ENCODE assay signal across 21 mouse cellular contexts in the genomic region with DNA sequence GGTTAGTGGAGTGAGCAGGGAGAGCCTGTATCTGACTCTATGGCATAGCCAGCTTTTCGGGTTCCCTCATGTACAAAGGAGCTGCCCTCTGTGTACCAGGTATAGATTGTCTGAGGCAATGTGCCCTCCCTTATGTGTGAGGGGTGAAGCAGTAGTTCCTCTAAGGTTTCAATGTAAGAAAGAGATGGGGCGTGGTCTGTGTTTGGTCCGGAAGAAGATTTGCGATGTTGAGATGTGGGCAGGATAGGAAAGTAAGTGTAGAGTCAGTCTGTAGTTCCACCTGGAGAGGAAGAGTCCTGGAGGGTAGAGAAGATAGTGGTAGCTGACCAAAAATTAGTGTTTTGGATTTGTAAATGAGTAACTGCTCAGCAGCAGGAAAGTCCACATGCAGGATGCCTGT. TPM values are rescaled to one million over a fixed set of nuclear protein-coding genes. Genes with fewer than 3 reads are reported as not detected.
DNase-seq lines count a peak whose midpoint lies in the region; ATAC-seq and TF ChIP-seq lines count a peak whose summit lies in the region.
"Had no signal": no experiment of that assay in that cellular context is flagged by ENCODE, and none has a peak within 500 bp of the region (broad histone marks: within the 10 kb centered on the region; RNA-seq: fewer than 3 reads in every experiment).

No protein-coding gene starts in this region.

- no peaks in the 10 kb centered on the region for H3K36me3 ChIP-seq in liver, postnatal 0 days (replicated peaks; ENCODE audit: insufficient read depth, low read length)
- H3K36me3 ChIP-seq in liver, embryonic 11.5 days (ENCODE audit: control insufficient read depth, insufficient read depth, low read length) = no peaks in the 10 kb centered on the region
- H3K36me3 ChIP-seq: forebrain, embryonic 10.5 days; G1E; hindbrain, embryonic 15.5 days had no signal

- ATAC-seq in liver, postnatal 0 days = 0 out of 2 replicates have a peak, but pooled peaks have one; percentile 25
- no peak for ATAC-seq in liver, embryonic 11.5 days (replicated peaks; ENCODE audit: low FRiP score)
- peak; percentile 63 for ATAC-seq in activated CD4-positive, CD25-positive, alpha-beta regulatory T cell, adult 4 months
- ATAC-seq in megakaryocyte progenitor cell, adult 5-6 weeks (replicated peaks; ENCODE audit: poor library complexity) = 0 out of 2 replicates have a peak, but pooled peaks have one; percentile 19
- ATAC-seq: forebrain, embryonic 14.5 days had no signal

- no peak for TF ChIP-seq EP300 in liver, postnatal 0 days (IDR thresholded peaks at IDR 0.05; ENCODE audit: low read depth)

- WGBS in liver, postnatal 0 days (ENCODE audit: insufficient replicate concordance) = 70% methylated on average over 4 of the region's 4 CpGs
- WGBS in liver, embryonic 11.5 days = 90% methylated on average over 4 of the region's 4 CpGs

- H3K9me3 ChIP-seq in liver, postnatal 0 days (ENCODE audit: low read length) = no peaks in the 10 kb centered on the region
- H3K9me3 ChIP-seq in liver, embryonic 11.5 days (ENCODE audit: control insufficient read depth, low read length) = no peaks in the 10 kb centered on the region
- H3K9me3 ChIP-seq: hindbrain, embryonic 15.5 days had no signal

- peaks cover 2% of the 10 kb centered on the region; the same call in 1 of the 2 replicates for H3K4me1 ChIP-seq in liver, postnatal 0 days (ENCODE audit: insufficient read depth)
- no peaks in the 10 kb centered on the region for H3K4me1 ChIP-seq in liver, embryonic 11.5 days (replicated peaks; ENCODE audit: control insufficient read depth, insufficient read depth, low read length)
- H3K4me1 ChIP-seq: embryonic facial prominence, embryonic 10.5 days; forebrain, embryonic 10.5 days; heart, embryonic 13.5 days; hindbrain, embryonic 15.5 days had no signal

- H3K27me3 ChIP-seq in liver, postnatal 0 days (ENCODE audit: insufficient read depth, low read length) = no peaks in the 10 kb centered on the region
- no peaks in the 10 kb centered on the region for H3K27me3 ChIP-seq in liver, embryonic 11.5 days (replicated peaks; ENCODE audit: control insufficient read depth, insufficient read depth, low read length)
- H3K27me3 ChIP-seq: heart, embryonic 13.5 days; hindbrain, embryonic 15.5 days had no signal

- no peak overlapping the region for H3K27ac ChIP-seq in liver, postnatal 0 days (ENCODE audit: low read depth)
- no peak overlapping the region for H3K27ac ChIP-seq in liver, embryonic 11.5 days (ENCODE audit: low read depth, low read length)
- H3K27ac ChIP-seq: embryonic facial prominence, embryonic 10.5 days; forebrain, embryonic 10.5 days; heart, embryonic 13.5 days; hindbrain, embryonic 15.5 days had no signal

- H3K4me3 ChIP-seq in liver, postnatal 0 days (ENCODE audit: low read depth, low read length) = no peak overlapping the region
- H3K4me3 ChIP-seq in liver, embryonic 11.5 days (ENCODE audit: low read depth, low read length) = no peak overlapping the region
- H3K4me3 ChIP-seq: embryonic facial prominence, embryonic 10.5 days; forebrain, embryonic 10.5 days; heart, embryonic 13.5 days; hindbrain, embryonic 15.5 days had no signal

- no peak for DNase-seq in liver, postnatal 0 days
- DNase-seq in liver, embryonic 11.5 days (ENCODE audit: low spot score) = no peak
- peak; percentile 62 for DNase-seq in CD4-positive, CD25-positive, alpha-beta regulatory T cell, adult 2 months (ENCODE audit: low read depth, low spot score)
- no peak for DNase-seq in retina, postnatal 1 day
- DNase-seq in adrenal gland, adult 2 months = no peak
- DNase-seq in layer of hippocampus, adult 18-20 months (ENCODE audit: low spot score in 2 of 2) = no peak
- DNase-seq: adrenal gland, adult 8-10 months; adrenal gland, postnatal 36 days; cerebellum, adult 2 months; cerebellum, postnatal 10 days; gastrocnemius, postnatal 36 days; heart, adult 11 months; heart, postnatal 36 days had no signal

- no peak overlapping the region for H3K9ac ChIP-seq in liver, postnatal 0 days (replicated peaks)
- no peak overlapping the region for H3K9ac ChIP-seq in liver, embryonic 11.5 days (ENCODE audit: low read depth, low read length)
- H3K9ac ChIP-seq: heart, embryonic 13.5 days; hindbrain, embryonic 15.5 days had no signal

- no peak for TF ChIP-seq CTCF in liver, postnatal 0 days (IDR thresholded peaks at IDR 0.05; ENCODE audit: low read depth)

- no peak overlapping the region for H3K4me2 ChIP-seq in liver, postnatal 0 days (ENCODE audit: low read depth, low read length)
- no peak overlapping the region for H3K4me2 ChIP-seq in liver, embryonic 11.5 days
- H3K4me2 ChIP-seq: heart, embryonic 13.5 days; hindbrain, embryonic 15.5 days had no signal

RNA-seq across cellular contexts. Expression of a gene that starts 21.3 kb away (rescaled TPM):
- polyA plus RNA-seq in liver, postnatal 0 days (2015; fragmentation: Nextera tagmentation; extraction: Ambion mirVana) = 2.5 and 2.6 TPM in 2 replicates
- 0.38 and 1.2 TPM in 2 replicates for polyA plus RNA-seq in liver, embryonic 11.5 days (2014; fragmentation: Nextera tagmentation; extraction: Ambion mirVana)
- polyA plus RNA-seq in activated CD4-positive, CD25-positive, alpha-beta regulatory T cell, adult 4 months (2017; shearing (Covaris generic)) = 1 to 10 TPM; 3.2 to 3.5 TPM
- 0.17 and 1.4 TPM in 2 replicates for total RNA-seq in megakaryocyte progenitor cell, adult 5-6 weeks (2015)
- 0.33 TPM in 1 of 2 replicates, not detected in the other for total RNA-seq in megakaryocyte progenitor cell, adult 5-6 weeks (2017)
- 1 to 10 TPM; 6.0 to 8.8 TPM for total RNA-seq in adrenal gland, adult 2 months (2021)
- 11.0 and 17.4 TPM in 2 replicates for polyA plus RNA-seq in adrenal gland, adult 2 months (2012; rRNA removed)
- total RNA-seq in layer of hippocampus, adult 18-20 months (2021) = 1 to 10 TPM; 7.1 to 7.4 TPM
- polyA plus RNA-seq: G1E had no signal

RNA-seq across cellular contexts. Expression of a gene that starts 30.3 kb away (rescaled TPM):
- 81.2 and 90.1 TPM in 2 replicates for polyA plus RNA-seq in liver, postnatal 0 days (2015; fragmentation: Nextera tagmentation; extraction: Ambion mirVana)
- 30.4 and 31.7 TPM in 2 replicates for polyA plus RNA-seq in liver, embryonic 11.5 days (2014; fragmentation: Nextera tagmentation; extraction: Ambion mirVana)
- polyA plus RNA-seq in activated CD4-positive, CD25-positive, alpha-beta regulatory T cell, adult 4 months (2017; shearing (Covaris generic)) = 100 to 1,000 TPM; 115 to 149 TPM
- 3.9 and 5.4 TPM in 2 replicates for total RNA-seq in megakaryocyte progenitor cell, adult 5-6 weeks (2015)
- total RNA-seq in megakaryocyte progenitor cell, adult 5-6 weeks (2017) = 0.37 and 1.8 TPM in 2 replicates
- 100 to 1,000 TPM; 716 to 736 TPM for total RNA-seq in adrenal gland, adult 2 months (2021)
- 917 and 1,104 TPM in 2 replicates for polyA plus RNA-seq in adrenal gland, adult 2 months (2012; rRNA removed)
- total RNA-seq in layer of hippocampus, adult 18-20 months (2021) = 10 to 100 TPM in 1 of 2 experiments, 1 to 10 TPM in 1; 10.0 to 10.5 TPM

RNA-seq across cellular contexts. Expression of a gene that starts 50.5 kb away (rescaled TPM):
- 36.2 and 38.2 TPM in 2 replicates for polyA plus RNA-seq in liver, postnatal 0 days (2015; fragmentation: Nextera tagmentation; extraction: Ambion mirVana)
- 52.2 and 57.7 TPM in 2 replicates for polyA plus RNA-seq in liver, embryonic 11.5 days (2014; fragmentation: Nextera tagmentation; extraction: Ambion mirVana)
- 10 to 100 TPM; 62.9 to 76.7 TPM for polyA plus RNA-seq in activated CD4-positive, CD25-positive, alpha-beta regulatory T cell, adult 4 months (2017; shearing (Covaris generic))
- total RNA-seq in megakaryocyte progenitor cell, adult 5-6 weeks (2015) = 154 and 191 TPM in 2 replicates
- 131 and 135 TPM in 2 replicates for total RNA-seq in megakaryocyte progenitor cell, adult 5-6 weeks (2017)
- 100 to 1,000 TPM; 152 to 159 TPM for total RNA-seq in adrenal gland, adult 2 months (2021)
- polyA plus RNA-seq in adrenal gland, adult 2 months (2012; rRNA removed) = 272 and 291 TPM in 2 replicates
- 10 to 100 TPM; 56.9 to 62.7 TPM for total RNA-seq in layer of hippocampus, adult 18-20 months (2021)

RNA-seq across cellular contexts. Expression of a gene that starts 51.0 kb away (rescaled TPM):
- polyA plus RNA-seq in liver, postnatal 0 days (2015; fragmentation: Nextera tagmentation; extraction: Ambion mirVana) = 16.4 and 21.0 TPM in 2 replicates
- 97.9 and 102 TPM in 2 replicates for polyA plus RNA-seq in liver, embryonic 11.5 days (2014; fragmentation: Nextera tagmentation; extraction: Ambion mirVana)
- polyA plus RNA-seq in activated CD4-positive, CD25-positive, alpha-beta regulatory T cell, adult 4 months (2017; shearing (Covaris generic)) = 10 to 100 TPM; 67.4 to 73.6 TPM
- 27.8 and 29.9 TPM in 2 replicates for total RNA-seq in megakaryocyte progenitor cell, adult 5-6 weeks (2015)
- 47.3 and 52.2 TPM in 2 replicates for total RNA-seq in megakaryocyte progenitor cell, adult 5-6 weeks (2017)
- total RNA-seq in adrenal gland, adult 2 months (2021) = 10 to 100 TPM; 49.6 to 50.3 TPM
- polyA plus RNA-seq in adrenal gland, adult 2 months (2012; rRNA removed) = 39.6 and 50.2 TPM in 2 replicates
- total RNA-seq in layer of hippocampus, adult 18-20 months (2021) = 10 to 100 TPM; 41.5 to 41.7 TPM
